Mouse (Mus musculus): ENCODE data around the gene Abcg1.

The Abcg1 gene

DNA sequence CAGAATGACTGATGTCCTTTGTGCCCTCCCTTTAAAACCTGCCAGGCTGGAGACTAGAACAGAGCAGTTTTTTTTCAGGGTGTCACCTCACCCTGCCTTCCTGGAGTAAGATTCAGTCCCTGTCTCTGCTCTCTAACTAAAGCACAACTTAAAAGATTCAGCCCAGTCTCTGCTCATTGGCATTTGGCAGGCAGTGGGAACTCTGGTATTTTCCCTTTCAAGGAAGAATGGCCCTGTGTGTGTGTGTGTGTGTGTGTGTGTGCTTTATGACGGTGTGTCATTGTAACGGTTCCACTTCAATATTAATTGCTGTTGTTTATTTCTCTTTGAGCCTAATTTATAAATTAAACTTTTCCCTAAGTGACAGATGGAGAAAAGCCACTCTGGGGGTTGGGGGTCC is 14.7 kb upstream of the Abcg1 start:
- DNase-seq: no peak

DNA sequence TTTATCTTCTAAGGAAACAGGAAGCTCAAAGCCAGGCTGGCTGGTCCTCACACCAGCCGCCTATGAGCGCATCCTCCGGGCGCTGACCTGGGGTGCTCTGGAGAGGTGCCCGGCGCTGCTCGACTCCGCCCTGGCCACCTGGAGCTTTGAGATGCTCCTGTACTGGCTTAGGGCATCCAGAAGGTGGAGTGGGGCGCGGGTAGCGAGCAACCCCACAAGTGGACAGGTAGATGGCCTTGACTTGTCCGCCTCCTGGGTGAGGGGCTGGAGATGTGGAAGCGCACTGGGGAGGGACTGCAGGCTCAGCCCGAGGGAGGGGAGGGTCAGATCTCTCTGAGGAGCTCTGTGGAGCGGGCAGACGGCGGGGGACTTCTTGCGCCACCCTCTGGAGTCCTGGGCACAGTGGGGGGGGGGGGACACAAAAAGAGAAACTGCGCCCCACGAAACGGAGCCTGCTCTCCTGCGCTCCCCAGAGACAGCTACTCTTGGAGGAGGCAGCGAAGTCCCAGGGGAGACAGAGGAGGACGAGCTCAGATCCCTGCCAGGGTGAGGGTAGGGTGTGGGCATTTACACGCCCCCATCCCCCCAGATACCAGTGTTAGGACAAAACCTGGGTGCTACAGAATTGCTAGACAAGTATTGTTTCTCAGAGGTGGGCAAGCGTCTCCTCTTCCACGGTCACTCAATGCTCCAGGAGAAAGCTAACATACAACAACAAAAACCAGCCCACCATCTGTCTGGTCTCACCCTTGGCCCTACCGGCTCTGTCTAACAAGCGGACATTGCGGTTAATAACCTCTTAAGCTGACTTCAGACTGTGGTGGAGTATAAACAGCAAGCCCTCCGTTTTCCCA is 643 bp downstream of the Abcg1 start:
- peak; percentile 35 for DNase-seq

DNA sequence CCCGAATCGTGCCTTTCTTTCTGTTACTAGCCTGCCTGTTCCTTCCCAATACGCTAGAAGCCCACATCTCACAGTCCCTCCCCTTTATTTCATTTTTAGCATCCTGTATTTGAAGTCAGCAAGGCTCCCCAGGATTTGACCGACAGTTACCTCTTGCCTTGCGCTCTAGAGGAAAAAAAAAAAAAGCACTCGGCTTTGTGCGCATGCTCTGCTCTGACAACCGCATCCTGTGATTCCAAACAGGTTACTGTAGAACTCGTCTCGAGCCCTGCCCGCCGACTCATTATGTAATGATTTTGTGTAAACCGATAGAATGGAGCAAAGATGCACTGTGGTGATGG is 1.2 kb downstream of the Abcg1 start:
- DNase-seq: peak; percentile 75

DNA sequence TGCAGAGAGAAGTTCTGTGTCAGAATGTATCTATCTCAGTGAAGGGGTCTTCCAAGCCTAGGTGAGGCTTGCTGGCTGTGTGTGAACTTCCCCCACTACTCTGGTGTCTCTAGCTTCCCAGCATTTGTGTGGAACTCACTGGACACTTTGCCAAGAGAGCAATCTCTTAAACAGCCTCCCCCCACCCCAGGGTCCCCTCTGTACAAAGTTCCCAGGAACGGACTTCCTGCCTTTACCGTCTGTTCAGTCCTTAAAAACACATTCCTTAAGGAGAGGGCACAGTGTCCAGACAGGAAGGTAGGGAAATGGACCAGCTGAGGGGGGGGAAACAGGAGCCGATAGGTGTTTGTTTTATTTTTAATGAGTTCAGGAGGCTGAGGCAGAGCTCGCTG is 2.7 kb downstream of the Abcg1 start:
- DNase-seq: no peak

DNA sequence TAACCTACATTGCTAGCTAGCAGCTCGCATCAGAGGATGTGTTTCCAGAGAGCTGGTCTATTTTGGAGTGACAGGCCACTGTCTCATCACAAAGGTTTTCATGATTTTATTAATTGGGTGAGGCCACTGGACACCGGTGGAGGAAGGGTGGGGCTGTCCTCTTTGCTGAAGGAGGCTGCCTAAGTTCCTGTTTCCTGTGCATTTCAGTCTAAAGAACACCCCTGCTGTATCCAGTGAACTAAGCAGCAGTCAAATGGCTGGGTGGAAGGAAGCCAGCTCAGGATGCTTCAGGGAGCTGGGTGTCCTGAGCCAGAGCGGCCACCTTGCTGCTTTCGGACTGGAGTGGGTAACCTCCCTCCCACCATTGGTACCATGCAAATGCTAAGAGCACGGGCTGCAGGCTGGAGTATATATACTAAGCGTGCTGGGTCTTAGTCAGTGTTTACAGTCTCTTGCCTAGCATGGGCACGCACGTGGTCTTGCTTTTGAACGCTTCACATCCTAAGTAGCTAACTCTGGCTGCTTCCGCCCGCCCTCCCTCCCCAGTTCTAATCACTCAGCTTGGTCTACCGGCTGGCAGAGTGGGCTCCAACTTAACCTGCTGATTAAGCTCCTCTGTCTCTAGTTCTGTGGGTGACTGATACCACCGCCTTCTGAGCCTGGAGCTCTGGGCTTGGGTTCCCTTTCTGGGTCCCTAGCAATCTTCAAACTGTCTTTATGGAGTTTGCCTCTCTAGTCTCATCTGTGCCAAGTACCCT is 3.3 kb downstream of the Abcg1 start:
- peak; percentile 68 for DNase-seq

DNA sequence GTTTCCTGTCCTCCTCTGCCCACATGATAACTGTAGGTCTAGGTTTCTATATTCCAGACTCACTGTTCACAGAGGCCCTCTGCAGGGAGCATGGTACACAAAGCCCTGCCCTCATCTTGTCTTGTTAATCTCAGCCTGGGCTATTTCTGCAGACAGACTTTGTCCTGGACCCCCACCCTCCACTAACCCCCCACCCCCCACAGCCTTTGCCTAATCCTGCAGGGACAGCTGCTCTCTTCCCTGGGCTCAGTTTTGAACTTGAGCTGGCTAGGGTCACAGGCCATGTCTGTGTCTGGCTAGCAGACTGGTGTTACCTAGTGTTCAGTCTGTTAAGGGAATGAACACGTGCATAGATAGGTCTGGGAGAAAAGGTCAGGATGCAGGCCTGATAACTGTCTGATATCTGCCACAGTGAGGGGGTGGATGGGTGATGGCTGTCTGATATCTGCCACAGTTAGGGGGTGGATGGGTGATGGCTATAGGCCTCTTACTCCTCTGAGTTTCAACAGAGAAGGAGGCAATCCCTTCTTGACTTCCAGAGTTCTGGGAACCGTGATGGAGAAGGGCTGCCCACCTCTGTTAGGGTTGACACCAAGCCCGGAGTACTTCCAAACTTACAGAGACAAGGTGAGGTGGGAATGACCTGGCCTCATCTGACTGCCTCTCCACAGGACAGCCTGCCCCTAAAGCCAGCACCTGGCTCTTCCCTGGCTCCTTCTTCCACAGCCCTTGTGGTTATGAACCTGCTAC is 4.0 kb downstream of the Abcg1 start:
- DNase-seq: no peak

DNA sequence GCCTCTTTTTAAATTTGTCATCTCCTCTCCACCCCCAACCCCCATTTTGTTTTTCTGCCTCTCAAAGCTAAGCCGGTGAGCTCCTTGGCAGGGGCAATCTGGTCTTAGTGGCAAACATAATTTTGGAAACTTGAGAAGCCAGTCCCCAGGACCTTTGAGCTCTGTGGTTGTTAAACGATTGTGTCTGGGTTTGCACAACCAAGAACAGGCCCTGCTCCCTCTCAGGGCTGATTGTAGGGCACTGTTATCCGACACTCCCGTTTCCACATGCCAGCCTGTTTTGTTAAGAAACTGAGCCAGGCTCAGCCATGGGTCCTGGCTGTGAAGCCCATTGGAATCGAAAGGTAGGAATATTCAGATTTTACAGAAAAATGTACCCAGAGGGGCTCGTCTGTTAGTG is 8.6 kb downstream of the Abcg1 start:
- DNase-seq: no peak

DNA sequence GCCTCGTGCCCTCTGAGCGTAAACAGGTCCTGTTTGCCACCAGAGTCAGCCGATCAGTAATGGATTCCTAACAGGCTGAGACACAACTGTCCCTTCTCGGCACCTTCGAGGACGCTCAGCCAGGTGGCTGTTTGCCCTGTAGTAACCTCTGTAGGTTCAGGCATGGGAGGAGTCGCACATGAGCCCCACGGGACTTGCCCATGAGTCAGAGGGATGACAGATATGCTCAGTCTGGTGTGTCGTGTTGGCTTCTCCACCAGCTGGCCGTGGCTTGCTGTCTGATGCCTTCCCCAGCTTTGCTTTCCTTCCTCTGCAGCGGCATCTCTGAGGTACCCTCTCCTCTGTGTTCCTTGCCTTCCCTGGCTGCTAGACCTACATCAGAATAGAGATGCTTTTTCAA is 9.6 kb downstream of the Abcg1 start:
- no peak for DNase-seq

DNA sequence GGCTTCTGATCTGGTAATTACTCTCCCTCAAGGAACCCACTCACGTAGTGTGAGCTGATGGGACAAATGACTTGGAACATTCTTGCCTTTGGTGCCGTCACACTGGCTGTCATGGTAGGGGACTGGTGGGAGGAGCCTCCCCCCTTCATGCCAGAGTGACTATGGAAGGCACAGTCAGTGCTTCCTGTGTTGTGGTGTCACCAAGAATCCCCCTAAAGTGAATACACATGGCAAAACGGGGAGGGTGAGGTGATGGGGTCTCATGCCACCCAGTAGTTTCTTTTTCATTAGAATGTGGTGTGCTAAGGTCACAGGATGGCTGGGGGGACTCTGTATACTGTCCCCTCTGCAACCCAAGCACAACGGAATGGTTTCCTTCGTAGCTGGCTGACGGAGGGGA is 11.6 kb downstream of the Abcg1 start:
- no peak for DNase-seq

DNA sequence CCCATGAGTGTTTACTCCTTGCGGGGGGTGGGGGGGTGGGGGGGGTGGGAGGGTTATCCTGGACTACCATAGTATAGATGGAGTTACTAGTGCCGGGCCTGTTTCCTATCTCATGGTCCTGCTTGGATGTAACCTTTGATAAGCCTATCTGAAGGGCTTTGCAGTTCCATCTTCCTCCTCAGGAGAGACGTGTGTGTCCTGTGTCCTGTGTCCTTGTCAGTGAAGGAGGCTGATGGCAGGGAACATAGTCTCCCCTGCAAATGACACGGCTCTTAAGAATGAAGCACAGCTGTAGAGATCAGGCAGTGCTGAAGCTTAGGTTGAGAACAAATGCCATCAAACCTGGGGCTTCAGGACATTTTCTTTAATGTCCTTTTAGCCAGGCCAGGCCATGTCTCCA is 12.4 kb downstream of the Abcg1 start:
- DNase-seq: no peak

DNA sequence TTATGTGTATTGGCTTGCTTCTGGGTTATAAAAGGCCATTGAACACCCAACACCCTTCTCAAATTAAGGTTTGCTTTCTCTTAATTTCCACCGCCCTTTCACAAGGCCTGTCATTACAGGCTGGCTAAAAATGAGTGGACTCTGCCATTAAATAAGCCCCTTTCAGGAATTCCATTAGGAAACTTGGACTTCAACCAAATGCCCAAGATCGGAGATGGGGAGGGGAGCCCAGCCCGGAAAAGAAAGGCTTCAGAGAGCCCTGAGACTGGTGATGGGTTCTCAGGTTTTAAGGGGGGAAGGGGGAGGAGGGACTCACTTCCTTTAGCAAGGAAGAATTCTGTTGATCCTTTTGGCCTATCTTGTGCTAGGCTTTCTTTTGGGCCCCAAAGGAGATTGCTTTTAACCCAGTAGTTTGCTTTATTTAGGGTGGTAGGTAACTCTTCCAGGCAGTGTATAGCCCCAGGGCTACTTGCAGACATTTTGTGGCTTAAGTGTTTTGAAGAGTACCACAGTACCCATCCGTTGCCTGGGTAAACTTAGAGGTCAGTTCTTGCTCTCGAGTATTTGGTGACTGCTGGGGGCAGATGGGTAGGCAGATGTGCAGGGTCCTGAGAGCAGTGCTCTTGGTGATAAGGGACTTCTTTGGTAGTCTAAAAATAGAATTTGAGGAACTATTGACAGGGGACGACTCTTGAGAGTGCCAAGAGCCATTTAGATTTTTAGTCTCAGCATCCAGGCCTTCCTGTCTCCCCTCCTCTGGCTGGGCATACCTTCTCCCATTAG is 13.1 kb downstream of the Abcg1 start:
- DNase-seq: no peak

DNA sequence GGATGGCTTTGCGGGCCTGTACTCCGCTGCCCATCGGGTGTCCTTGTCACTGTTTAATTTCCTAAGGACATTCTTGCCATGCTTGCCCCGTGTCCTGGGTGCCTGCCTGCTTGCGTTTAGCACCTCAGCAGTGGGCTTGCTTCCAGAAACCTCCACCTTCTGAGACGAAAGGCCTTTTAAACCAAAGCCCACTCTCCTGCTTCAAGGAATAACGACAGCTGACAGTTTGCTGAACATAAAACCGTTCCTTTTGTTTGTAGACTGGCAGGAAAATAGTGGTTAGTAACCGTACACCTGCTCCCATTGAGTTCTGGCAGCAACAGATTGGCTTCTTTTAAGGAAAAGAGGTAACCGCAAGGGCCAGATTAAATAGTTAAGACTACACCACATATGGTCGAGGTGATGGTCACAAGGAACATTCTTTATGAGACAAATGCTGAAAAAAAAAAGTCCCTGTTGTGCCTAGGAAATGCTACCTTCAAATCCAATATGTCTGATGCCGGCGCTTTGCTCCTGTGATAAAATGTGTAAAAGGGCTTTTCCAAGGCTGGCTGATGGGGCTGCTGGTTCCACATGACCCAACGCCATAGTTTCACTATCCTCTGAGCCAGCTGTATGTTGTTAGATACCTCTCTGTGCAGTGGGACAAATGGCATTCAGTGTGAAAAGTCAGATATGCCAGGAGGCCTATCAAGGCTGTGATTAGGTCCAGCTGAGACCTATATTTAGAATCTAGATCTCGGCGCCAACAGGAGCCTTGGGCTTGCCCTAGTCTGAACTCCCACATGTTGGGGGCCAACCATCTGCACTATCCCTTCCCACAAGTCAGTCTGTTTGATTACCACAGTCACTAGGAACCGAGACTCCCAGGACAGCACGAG is 14.2 kb downstream of the Abcg1 start:
- no peak for DNase-seq

DNA sequence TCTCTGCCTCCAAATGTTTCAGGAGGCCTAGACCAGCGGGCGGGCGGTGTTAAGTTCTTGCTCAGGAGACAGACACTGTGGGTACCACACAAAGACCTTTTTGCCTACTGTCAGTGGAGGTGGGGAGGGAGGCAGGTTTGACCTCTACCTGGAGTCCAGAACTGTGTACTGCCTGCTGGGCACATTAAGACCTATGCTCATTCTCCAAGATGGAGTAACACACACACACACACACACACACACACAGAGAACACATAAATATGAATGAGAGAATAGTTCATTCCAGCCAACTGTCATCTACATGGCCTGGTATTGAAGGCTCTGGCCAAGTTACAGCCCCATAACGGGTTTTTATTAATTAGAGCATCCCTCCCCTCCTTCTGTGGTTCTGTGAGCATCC is 15.4 kb downstream of the Abcg1 start:
- no peak for DNase-seq

DNA sequence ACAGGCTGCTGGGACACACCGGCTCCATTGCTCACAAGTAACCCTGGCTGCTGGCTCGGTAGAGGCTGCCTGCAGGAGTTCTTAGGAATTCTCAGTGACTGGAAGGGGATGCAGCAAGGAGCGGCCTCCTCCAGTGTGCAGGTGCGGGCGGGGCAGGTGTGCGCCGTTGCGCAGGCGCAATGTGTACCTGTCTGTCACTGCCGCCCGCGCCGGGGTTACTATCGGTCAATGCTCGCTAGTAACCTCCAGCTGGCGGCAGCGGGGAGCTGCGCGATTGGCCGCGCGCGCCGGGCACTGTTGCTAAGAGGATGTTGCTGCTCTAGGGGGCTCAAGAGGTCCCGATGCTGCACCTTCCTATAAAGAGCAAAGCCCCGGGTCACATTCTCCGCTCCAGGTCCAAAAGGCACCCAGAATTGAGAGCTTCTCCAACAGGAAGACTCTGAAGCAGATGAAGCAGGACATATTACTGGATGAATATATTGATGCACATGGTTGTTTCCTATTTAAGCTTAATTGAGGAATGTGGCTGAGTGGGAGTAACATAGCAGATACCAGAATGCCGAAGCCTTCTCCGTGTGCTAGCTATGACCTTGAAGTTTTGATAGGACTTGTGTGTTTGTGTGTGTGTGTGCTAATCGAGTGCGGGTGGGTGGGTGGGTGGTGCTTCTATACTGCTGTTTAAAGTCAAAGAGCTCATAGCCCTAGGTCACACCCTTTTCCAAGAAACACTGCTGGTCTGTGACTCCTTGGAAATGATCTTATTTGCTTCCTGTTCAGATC is 16.0 kb downstream of the Abcg1 start:
- peak; percentile 88 for DNase-seq

DNA sequence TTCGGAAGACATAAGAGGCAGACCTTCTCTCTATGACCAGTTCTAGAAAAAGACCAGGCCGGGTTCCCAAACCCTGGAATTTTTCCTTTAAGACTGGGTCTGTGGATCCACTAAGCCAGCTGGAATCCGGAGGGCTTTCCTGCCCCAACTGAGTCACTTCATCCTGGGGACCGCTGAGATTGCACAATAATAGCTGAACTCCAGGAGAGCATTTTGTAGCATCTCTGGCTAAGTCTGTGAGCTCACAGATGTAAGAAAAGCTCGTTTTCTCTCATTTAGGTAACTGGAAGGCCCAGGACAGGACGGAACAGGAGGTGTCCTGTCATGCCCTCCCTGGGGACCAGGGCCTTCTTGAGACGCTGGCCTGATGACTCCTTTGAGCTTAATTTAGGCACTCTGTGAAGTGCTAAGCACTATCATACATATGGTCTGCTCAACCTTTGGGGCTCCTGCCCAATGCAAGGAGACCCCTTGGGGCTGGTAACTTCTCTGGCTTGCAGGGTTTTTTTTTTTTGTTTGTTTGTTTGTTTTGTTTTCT is 16.6 kb downstream of the Abcg1 start:
- no peak for DNase-seq

DNA sequence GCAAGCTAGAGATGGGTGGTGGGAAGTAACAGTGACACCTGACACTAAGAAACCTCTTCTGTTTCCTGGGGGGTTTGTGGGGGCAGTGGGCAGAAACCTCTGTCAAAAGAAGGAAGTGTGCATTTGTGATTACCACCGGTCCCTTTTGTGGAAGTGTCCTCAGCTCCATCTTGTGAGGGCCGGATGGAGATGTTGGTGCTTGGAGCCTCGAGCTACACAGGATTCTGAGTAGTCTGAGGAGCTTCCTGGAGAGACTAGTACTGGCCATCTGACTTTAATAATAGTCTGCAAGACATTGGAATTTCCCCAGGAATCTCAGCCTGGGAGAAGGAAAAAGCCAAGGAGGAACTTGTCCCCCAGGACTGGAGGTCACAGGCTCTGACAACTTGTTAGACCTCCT is 17.2 kb downstream of the Abcg1 start:
- DNase-seq: peak; percentile 36

DNA sequence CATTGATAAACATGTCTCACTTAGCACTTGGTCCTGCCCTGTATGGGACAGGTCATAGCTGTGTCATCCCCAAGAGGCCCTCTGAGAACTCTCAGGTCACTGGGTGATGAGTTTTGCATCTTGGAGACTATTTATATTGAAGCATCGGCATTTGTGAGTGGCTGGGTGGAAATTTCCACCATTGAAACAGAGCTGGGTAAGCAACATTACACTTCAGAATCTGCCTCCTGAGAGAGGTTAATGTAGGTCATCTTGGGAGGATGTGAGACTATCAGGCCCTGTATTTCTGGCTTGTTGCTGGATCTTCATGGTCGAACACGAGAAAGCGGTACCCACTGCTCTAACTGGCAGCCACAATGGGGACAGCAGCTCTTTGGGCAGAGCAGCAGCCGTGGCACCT is 18.0 kb downstream of the Abcg1 start:
- DNase-seq: no peak

DNA sequence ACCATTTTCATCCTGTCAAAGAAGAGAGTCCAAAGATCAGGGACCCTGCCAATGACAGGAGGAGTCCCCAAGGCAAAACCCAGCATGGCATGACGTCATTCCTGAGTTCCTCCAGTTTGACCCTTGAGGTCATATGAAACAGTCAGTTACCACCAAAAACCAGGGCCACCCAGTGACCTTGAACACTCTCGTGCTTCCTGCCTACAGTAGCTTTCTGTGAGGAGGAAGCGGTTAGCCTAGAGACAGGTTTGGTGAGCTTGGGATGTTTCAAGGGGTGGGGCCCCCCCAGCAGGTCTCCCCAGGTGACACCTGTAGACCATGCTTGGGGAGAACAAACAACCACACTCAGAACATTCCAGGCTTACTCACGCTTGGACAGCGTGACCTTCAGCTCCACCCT is 20.1 kb downstream of the Abcg1 start:
- DNase-seq: no peak

DNA sequence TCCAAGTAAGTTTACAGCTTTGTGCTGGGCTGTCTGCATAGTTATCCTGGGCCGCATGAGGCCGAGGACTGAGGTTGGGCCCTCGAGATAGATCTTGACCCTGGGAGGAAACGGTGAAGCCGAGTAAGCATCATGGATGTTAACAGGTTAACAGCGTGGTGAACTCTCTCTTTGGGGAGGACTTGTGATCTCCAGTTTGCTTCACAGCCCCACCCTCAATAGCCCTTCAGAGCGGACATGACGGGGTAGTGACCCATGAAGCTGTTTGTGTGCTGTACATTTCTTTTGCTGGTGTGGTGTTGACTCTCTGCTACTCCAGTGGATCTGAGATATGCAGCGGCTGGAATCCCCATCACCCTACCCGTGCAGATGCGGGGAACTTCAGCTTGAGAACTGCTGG is 21.1 kb downstream of the Abcg1 start:
- DNase-seq: no peak

DNA sequence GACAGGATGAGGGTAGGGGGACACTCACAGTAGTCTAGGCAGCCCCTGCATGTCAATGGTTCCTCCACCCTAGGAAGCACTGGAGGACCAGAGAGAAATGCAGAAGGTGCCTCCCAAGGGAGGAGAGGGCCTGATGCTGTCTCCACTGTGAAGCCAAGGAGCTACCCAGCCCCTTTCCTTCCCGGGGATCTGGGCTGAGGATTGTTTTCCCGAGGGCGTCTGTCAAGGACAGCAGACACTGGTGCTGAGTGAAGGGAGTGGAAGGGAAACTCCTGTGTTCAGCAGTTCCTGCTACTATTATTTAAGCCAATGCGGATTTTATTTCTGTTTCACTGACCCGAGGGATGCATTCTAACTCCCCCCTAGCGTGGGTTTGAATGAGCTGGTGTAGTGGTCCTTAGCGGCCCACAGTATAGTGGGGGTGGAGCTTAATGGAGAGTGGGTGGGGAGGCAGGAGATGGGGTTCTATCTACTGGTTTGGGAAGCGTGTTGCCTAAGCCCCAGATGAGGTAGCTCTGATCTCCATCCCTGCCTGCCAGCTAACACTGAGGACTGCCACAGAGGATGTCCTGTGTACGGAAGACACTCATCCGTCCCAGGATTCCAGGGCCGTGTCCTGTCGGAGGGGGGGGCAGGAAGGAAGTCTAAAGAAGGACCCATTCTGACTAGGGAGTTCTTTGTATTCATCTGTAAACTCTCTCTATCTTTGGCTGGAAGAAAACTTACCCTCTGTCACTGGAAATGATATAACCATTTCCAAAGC is 21.8 kb downstream of the Abcg1 start:
- peak; percentile 68 for DNase-seq

Measured in kidney, postnatal 10 days (tissue).